Mouse (Mus musculus) myocyte (in vitro differentiated cells): Measurements from ENCODE around the gene Usp18. TPM values are rescaled to one million over a fixed set of nuclear protein-coding genes. Genes with fewer than 3 reads are reported as not detected.

ENCODE experiments used
- H3K27me3 ChIP-seq: one replicate; pipeline ENCODE4 v1.6.1; 2011; ENCODE audit not compliant: control insufficient read depth, insufficient read depth, insufficient read length
- H3K36me3 ChIP-seq: one replicate; pipeline ENCODE4 v1.6.1; 2011; ENCODE audit not compliant: control insufficient read depth, insufficient read depth
- H3K4me2 ChIP-seq: one replicate; pipeline ENCODE4 v1.6.1; 2011; ENCODE audit warnings: low read depth, control low read depth
- H3K4me3 ChIP-seq: one replicate; pipeline ENCODE4 v1.5.1; 2011; ENCODE audit warnings: mild to moderate bottlenecking, control low read depth, moderate library complexity
- H3K79me2 ChIP-seq: one replicate; pipeline ENCODE4 v1.6.1; 2011; ENCODE audit not compliant: control insufficient read depth, insufficient read depth
- H3ac ChIP-seq: one replicate; pipeline ENCODE4 v1.6.1; 2011; ENCODE audit not compliant: control insufficient read depth, insufficient read length
- CEBPB ChIP-seq: IDR thresholded peaks from 2 replicates; pipeline ENCODE4 v1.6.1; 2011; ENCODE audit warnings: mild to moderate bottlenecking, moderate library complexity; ENCODE audit not compliant: poor library complexity, insufficient read depth, severe bottlenecking
- E2F4 ChIP-seq: IDR thresholded peaks from one replicate; pipeline ENCODE4 v1.6.1; 2011; ENCODE audit warnings: mild to moderate bottlenecking, control low read depth, moderate library complexity; ENCODE audit not compliant: insufficient read depth
- MAX ChIP-seq: IDR thresholded peaks from one replicate; pipeline ENCODE4 v1.6.1; 2011; ENCODE audit warnings: low read depth, mild to moderate bottlenecking, control low read depth
- MYOD1 ChIP-seq, 3 experiments: IDR thresholded peaks; one replicate each; pipeline ENCODE4 v1.6.1; 2011; ENCODE audit warnings: control low read depth in 2 of 3, low read depth in 2 of 3, mild to moderate bottlenecking in 2 of 3, moderate library complexity in 1 of 3; ENCODE audit not compliant: insufficient read length in 2 of 3, control insufficient read depth in 1 of 3
- MYOG ChIP-seq, 3 experiments: IDR thresholded peaks; one replicate each; pipeline ENCODE4 v1.6.1; 2011; ENCODE audit warnings: control low read depth in 2 of 3, low read depth in 2 of 3, mild to moderate bottlenecking in 2 of 3; ENCODE audit not compliant: insufficient read length in 2 of 3, control insufficient read depth in 1 of 3, insufficient read depth in 1 of 3
- POLR2A ChIP-seq: IDR thresholded peaks from one replicate; pipeline ENCODE4 v1.6.1; 2011; ENCODE audit warnings: low read depth, mild to moderate bottlenecking, control low read depth, moderate library complexity; ENCODE audit not compliant: insufficient read length
- POLR2AphosphoS2 ChIP-seq: IDR thresholded peaks from one replicate; pipeline ENCODE4 v1.6.1; 2011; ENCODE audit warnings: low read depth, control low read depth; ENCODE audit not compliant: insufficient read length
- REST ChIP-seq: IDR thresholded peaks from one replicate; pipeline ENCODE4 v1.6.1; 2011; ENCODE audit warnings: mild to moderate bottlenecking, control low read depth, moderate library complexity; ENCODE audit not compliant: insufficient read depth, insufficient read length
- SRF ChIP-seq: IDR thresholded peaks from one replicate; pipeline ENCODE4 v1.6.1; 2011; ENCODE audit warnings: low read depth; ENCODE audit not compliant: control insufficient read depth, insufficient read length
- TCF12 ChIP-seq: IDR thresholded peaks from one replicate; pipeline ENCODE4 v1.6.1; 2011; ENCODE audit warnings: mild to moderate bottlenecking, control low read depth; ENCODE audit not compliant: poor library complexity, insufficient read depth, severe bottlenecking
- TCF3 ChIP-seq: IDR thresholded peaks from one replicate; pipeline ENCODE4 v1.6.1; 2011; ENCODE audit warnings: low read depth, control low read depth; ENCODE audit not compliant: insufficient read length
- USF1 ChIP-seq: IDR thresholded peaks from one replicate; pipeline ENCODE4 v1.6.1; 2011; ENCODE audit warnings: low read depth, mild to moderate bottlenecking, control low read depth, moderate library complexity
- polyA plus RNA-seq: library from polyadenylated mRNA; unstranded; fragments of >200 nt; fragmentation: generic; extraction: Trizol; gene quantifications from one replicate; pipeline ENCODE4 v1.2.1, GENCODE M21; 2012; ENCODE audit warnings: missing spikeins

The Usp18 gene
- polyA plus RNA-seq, 1 experiment = 0.07 TPM

DNA sequence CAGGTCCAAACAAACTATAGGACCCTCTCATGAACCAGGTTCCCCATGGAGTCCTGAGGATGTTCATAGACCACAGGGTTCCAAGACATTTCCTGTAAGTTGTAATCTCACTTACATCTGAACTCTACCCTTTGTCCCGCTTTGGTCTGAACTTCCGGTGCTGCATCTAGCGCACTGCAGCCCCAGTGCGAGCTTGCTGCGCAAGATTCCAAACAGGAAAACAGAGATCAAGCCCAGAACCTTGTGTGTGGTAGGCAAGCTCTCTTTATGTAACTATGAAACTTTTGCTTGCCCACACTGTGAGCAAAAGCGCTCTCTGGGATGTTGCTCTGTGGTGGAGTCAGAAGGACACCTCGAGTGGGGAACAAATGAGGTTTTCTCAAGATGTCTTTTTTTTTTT, 27.7 kb upstream of the Usp18 start:
- no peak overlapping the region for H3K4me2 ChIP-seq
- H3K79me2 ChIP-seq = no peaks in the 10 kb centered on the region
- peaks cover 15% of the 10 kb centered on the region for H3K27me3 ChIP-seq
- H3K36me3 ChIP-seq = no peaks in the 10 kb centered on the region
- H3ac ChIP-seq = no peak overlapping the region
- no peak overlapping the region for H3K4me3 ChIP-seq
- TF ChIP-seq SRF (no peak), MYOG (IDR thresholded peaks at IDR 0.05; ENCODE audit: control insufficient read depth in 1 of 3, insufficient read depth in 1 of 3, insufficient read length in 2 of 3, low read depth in 2 of 3) (no peak), USF1 (no peak), POLR2A (no peak), CEBPB (no peak), POLR2AphosphoS2 (no peak), TCF3 (no peak), E2F4 (no peak), MAX (no peak), TCF12 (no peak), REST (no peak), MYOD1 (IDR thresholded peaks at IDR 0.05; ENCODE audit: control insufficient read depth in 1 of 3, insufficient read length in 2 of 3, low read depth in 2 of 3) (no peak)

GRCm38 (mm10) chr6:121219406-121219805, 26.3 kb upstream of the Usp18 start:
- H3ac ChIP-seq = no peak overlapping the region
- H3K4me3 ChIP-seq = no peak overlapping the region
- H3K36me3 ChIP-seq = no peaks in the 10 kb centered on the region
- H3K4me2 ChIP-seq = no peak overlapping the region
- peaks cover 15% of the 10 kb centered on the region for H3K27me3 ChIP-seq
- TF ChIP-seq MYOD1 (IDR thresholded peaks at IDR 0.05; ENCODE audit: control insufficient read depth in 1 of 3, insufficient read length in 2 of 3, low read depth in 2 of 3) (no peak), MYOG (IDR thresholded peaks at IDR 0.05; ENCODE audit: control insufficient read depth in 1 of 3, insufficient read depth in 1 of 3, insufficient read length in 2 of 3, low read depth in 2 of 3) (no peak), POLR2A (no peak), REST (no peak), USF1 (no peak), POLR2AphosphoS2 (no peak), MAX (no peak), TCF12 (no peak), SRF (no peak), E2F4 (no peak), TCF3 (no peak), CEBPB (no peak)
- no peaks in the 10 kb centered on the region for H3K79me2 ChIP-seq

DNA sequence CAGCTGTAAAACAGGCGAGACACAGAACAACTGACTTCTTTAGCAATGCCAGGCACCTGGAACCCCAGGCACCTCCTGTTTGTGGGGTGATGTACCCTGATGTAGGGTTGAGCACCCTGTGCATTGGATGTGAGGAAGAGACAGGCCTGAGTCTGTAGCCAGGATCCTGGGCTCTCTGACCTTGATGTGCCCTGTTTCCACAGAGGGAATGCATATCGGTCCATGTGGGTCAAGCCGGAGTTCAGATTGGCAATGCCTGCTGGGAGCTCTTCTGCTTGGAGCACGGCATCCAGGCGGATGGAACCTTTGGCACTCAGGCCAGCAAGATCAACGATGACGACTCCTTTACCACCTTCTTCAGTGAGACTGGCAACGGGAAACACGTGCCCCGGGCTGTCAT, 25.5 kb upstream of the Usp18 start:
- Histone ChIP-seq H3ac (no peak overlapping the region), H3K4me2 (no peak overlapping the region)
- TF ChIP-seq REST (no peak), MYOG (IDR thresholded peaks at IDR 0.05; ENCODE audit: control insufficient read depth in 1 of 3, insufficient read depth in 1 of 3, insufficient read length in 2 of 3, low read depth in 2 of 3) (no peak), POLR2AphosphoS2 (no peak), TCF12 (no peak), USF1 (no peak), MYOD1 (IDR thresholded peaks at IDR 0.05; ENCODE audit: control insufficient read depth in 1 of 3, insufficient read length in 2 of 3, low read depth in 2 of 3) (no peak), E2F4 (no peak), SRF (no peak), CEBPB (no peak), TCF3 (no peak), MAX (no peak), POLR2A (no peak)

GRCm38 (mm10) chr6:121221876-121222597, 23.7 kb upstream of the Usp18 start:
- TF ChIP-seq SRF (no peak), POLR2AphosphoS2 (no peak), POLR2A (no peak), CEBPB (no peak), MAX (no peak), E2F4 (no peak), USF1 (no peak), MYOD1 (IDR thresholded peaks at IDR 0.05; ENCODE audit: control insufficient read depth in 1 of 3, insufficient read length in 2 of 3, low read depth in 2 of 3) (no peak), REST (no peak), MYOG (IDR thresholded peaks at IDR 0.05; ENCODE audit: control insufficient read depth in 1 of 3, insufficient read depth in 1 of 3, insufficient read length in 2 of 3, low read depth in 2 of 3) (no peak), TCF3 (no peak), TCF12 (no peak)
- Histone ChIP-seq H3ac (no peak overlapping the region), H3K4me3 (no peak overlapping the region), H3K36me3 (no peaks in the 10 kb centered on the region), H3K79me2 (no peaks in the 10 kb centered on the region), H3K4me2 (no peak overlapping the region), H3K27me3 (peaks cover 15% of the 10 kb centered on the region)

More for the DNA sequence above, 25.5 kb upstream of the Usp18 start:
- H3K79me2 ChIP-seq = no peaks in the 10 kb centered on the region
- peaks cover 15% of the 10 kb centered on the region for H3K27me3 ChIP-seq
- no peaks in the 10 kb centered on the region for H3K36me3 ChIP-seq
- H3K4me3 ChIP-seq = no peak overlapping the region

DNA sequence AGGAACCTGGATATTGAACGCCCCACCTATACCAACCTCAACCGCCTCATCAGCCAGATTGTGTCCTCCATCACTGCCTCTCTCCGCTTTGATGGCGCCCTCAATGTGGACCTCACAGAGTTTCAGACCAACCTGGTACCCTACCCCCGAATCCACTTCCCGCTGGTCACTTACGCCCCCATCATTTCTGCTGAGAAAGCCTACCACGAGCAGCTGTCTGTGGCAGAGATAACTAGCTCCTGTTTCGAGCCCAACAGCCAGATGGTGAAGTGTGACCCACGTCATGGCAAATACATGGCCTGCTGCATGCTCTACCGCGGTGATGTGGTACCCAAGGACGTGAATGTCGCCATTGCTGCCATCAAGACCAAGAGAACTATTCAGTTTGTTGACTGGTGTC, 22.7 kb upstream of the Usp18 start:
- no peak overlapping the region for H3K4me2 ChIP-seq
- no peak overlapping the region for H3ac ChIP-seq
- H3K4me3 ChIP-seq = no peak overlapping the region
- peaks cover 15% of the 10 kb centered on the region for H3K27me3 ChIP-seq
- no peaks in the 10 kb centered on the region for H3K36me3 ChIP-seq
- H3K79me2 ChIP-seq = no peaks in the 10 kb centered on the region
- TF ChIP-seq USF1 (no peak), SRF (no peak)
